14 mouse cellular contexts compared by ENCODE assay signal in the genomic region with DNA sequence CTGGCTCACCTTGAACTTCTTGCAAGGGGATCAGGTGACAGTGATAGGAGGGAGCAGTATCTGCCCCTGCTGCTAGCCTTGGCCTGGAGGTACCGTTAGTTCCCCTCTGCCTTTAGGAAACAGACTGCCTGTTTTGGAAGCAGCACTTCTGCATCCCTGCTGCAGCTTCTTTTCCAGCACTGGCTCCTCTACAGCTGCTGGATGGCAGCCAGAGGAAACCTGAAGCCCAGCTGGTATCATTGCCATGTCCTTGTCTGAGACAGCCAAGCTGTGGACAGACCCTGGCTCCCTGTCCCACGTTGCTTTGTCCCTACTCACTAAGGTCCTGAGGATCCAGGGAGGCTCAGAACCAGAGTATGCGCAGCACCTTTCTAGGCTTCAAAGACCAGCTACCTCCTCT. TPM values are rescaled to one million over a fixed set of nuclear protein-coding genes. Genes with fewer than 3 reads are reported as not detected.
DNase-seq lines count a peak whose midpoint lies in the region; ATAC-seq and TF ChIP-seq lines count a peak whose summit lies in the region.
"Had no signal": no experiment of that assay in that cellular context is flagged by ENCODE, and none has a peak within 500 bp of the region (broad histone marks: within the 10 kb centered on the region; RNA-seq: fewer than 3 reads in every experiment).

No protein-coding gene starts in this region.

- no peaks in the 10 kb centered on the region; the same call in 1 of the 2 replicates for H3K79me2 ChIP-seq in heart, adult 2 months (replicated peaks; ENCODE audit: control insufficient read depth, insufficient read depth, low read length)

- no peaks in the 10 kb centered on the region for H3K9me3 ChIP-seq in heart, embryonic 15.5 days (replicated peaks)
- H3K9me3 ChIP-seq in midbrain, embryonic 13.5 days, result no peaks in the 10 kb centered on the region
- H3K9me3 ChIP-seq: embryonic facial prominence, embryonic 15.5 days; liver, embryonic 13.5 days; midbrain, embryonic 12.5 days had no signal

- no peak for ATAC-seq in heart, embryonic 15.5 days (replicated peaks; ENCODE audit: insufficient number of reproducible peaks, insufficient read depth, low FRiP score, low read depth)
- no peak for ATAC-seq in midbrain, embryonic 13.5 days
- ATAC-seq: forebrain, postnatal 0 days had no signal

- 52% methylated on average over 3 of the region's 3 CpGs for WGBS in heart, adult 2 months
- 58% methylated on average over 3 of the region's 3 CpGs for WGBS in heart, embryonic 15.5 days
- 92% methylated on average over 3 of the region's 3 CpGs for WGBS in midbrain, embryonic 13.5 days

- H3K36me3 ChIP-seq in heart, adult 2 months (ENCODE audit: control insufficient read depth, insufficient read depth, low read length), result no peaks in the 10 kb centered on the region; the same call in 1 of the 2 replicates
- H3K36me3 ChIP-seq in heart, embryonic 15.5 days, result peaks cover 39% of the 10 kb centered on the region
- peaks cover 83% of the 10 kb centered on the region for H3K36me3 ChIP-seq in midbrain, embryonic 13.5 days

- peak; percentile 59 to 71 for DNase-seq in heart, adult 2 months
- DNase-seq in heart, postnatal 25 days (ENCODE audit: low spot score), result no peak
- peak; percentile 57 for DNase-seq in adrenal gland, adult 8-10 months
- peak; percentile 67 for DNase-seq in brain, adult 2 months (ENCODE audit: low read depth, low spot score)
- no peak for DNase-seq in spleen, postnatal 4 days (ENCODE audit: low spot score in 2 of 2)
- DNase-seq: forebrain, postnatal 0 days; kidney, postnatal 10 days; liver, embryonic 13.5 days; lung, postnatal 14 days; thymus, postnatal 4 days had no signal

- no peak for TF ChIP-seq POLR2A in heart, adult 2 months (IDR thresholded peaks at IDR 0.05; ENCODE audit: insufficient read depth, low read depth, low read length)

- H3K27me3 ChIP-seq in heart, adult 2 months (ENCODE audit: control insufficient read depth, insufficient read depth, low read length), result no peaks in the 10 kb centered on the region
- no peaks in the 10 kb centered on the region for H3K27me3 ChIP-seq in heart, embryonic 15.5 days
- H3K27me3 ChIP-seq in midbrain, embryonic 13.5 days, result no peaks in the 10 kb centered on the region
- H3K27me3 ChIP-seq: embryonic facial prominence, embryonic 15.5 days; liver, embryonic 13.5 days; midbrain, embryonic 12.5 days had no signal

- intact Hi-C loops in heart, adult 2 months (cut with DNase I), result no loop called here
- intact Hi-C loops in heart, postnatal 25 days (cut with DNase I), result no loop called here

- peak overlapping the region; percentile 54 for H3K27ac ChIP-seq in heart, adult 2 months
- H3K27ac ChIP-seq in heart, embryonic 15.5 days, result peak overlapping the region; percentile 59
- H3K27ac ChIP-seq in midbrain, embryonic 13.5 days, result no peak overlapping the region; the same call in 1 of the 2 replicates
- H3K27ac ChIP-seq: embryonic facial prominence, embryonic 15.5 days; liver, embryonic 13.5 days; midbrain, embryonic 12.5 days had no signal

- no peak for TF ChIP-seq CTCF in heart, adult 2 months (IDR thresholded peaks at IDR 0.05)

- H3K4me2 ChIP-seq in heart, embryonic 15.5 days, result no peak overlapping the region
- H3K4me2 ChIP-seq in midbrain, embryonic 13.5 days (replicated peaks), result no peak overlapping the region
- H3K4me2 ChIP-seq: embryonic facial prominence, embryonic 15.5 days; liver, embryonic 13.5 days; midbrain, embryonic 12.5 days had no signal

- TF ChIP-seq EP300 in heart, adult 2 months (IDR thresholded peaks at IDR 0.05; ENCODE audit: insufficient read depth, low read depth, low read length), result no peak

- no peak overlapping the region for H3K4me3 ChIP-seq in heart, adult 2 months
- H3K4me3 ChIP-seq in heart, embryonic 15.5 days, result no peak overlapping the region
- H3K4me3 ChIP-seq in midbrain, embryonic 13.5 days (replicated peaks), result no peak overlapping the region
- H3K4me3 ChIP-seq: embryonic facial prominence, embryonic 15.5 days; liver, embryonic 13.5 days; midbrain, embryonic 12.5 days had no signal

- H3K4me1 ChIP-seq in heart, adult 2 months (ENCODE audit: control insufficient read depth, insufficient read depth, low read length), result peaks cover 1% of the 10 kb centered on the region; the same call in 1 of the 2 replicates
- H3K4me1 ChIP-seq in heart, embryonic 15.5 days (replicated peaks), result peaks cover 31% of the 10 kb centered on the region
- H3K4me1 ChIP-seq in midbrain, embryonic 13.5 days (replicated peaks), result peaks cover 36% of the 10 kb centered on the region

- H3K9ac ChIP-seq in heart, adult 2 months (ENCODE audit: low read depth, low read length), result no peak overlapping the region
- no peak overlapping the region for H3K9ac ChIP-seq in heart, embryonic 15.5 days
- H3K9ac ChIP-seq in midbrain, embryonic 13.5 days (replicated peaks), result no peak overlapping the region
- H3K9ac ChIP-seq: embryonic facial prominence, embryonic 15.5 days; forebrain, postnatal 0 days; liver, embryonic 13.5 days; midbrain, embryonic 12.5 days had no signal

RNA-seq across cellular contexts. Expression of a gene that starts 5.7 kb away (rescaled TPM):
- total RNA-seq in heart, adult 2 months (2021), result 10 to 100 TPM; 17.8 to 18.6 TPM
- 18.8 and 20.8 TPM in 2 replicates for polyA plus RNA-seq in heart, adult 2 months (2012; rRNA removed)
- 10 to 100 TPM; 18.3 to 19.2 TPM for total RNA-seq in heart, postnatal 25 days (2021)
- 10 to 100 TPM; 29.0 to 30.9 (median 30.3) TPM for total RNA-seq in adrenal gland, adult 8-10 months (2022)
- 40.2 and 43.1 TPM in 2 replicates for polyA plus RNA-seq in heart, embryonic 15.5 days (2015; fragmentation: Nextera tagmentation; extraction: Ambion mirVana)
- polyA plus RNA-seq in midbrain, embryonic 13.5 days (2015; fragmentation: Nextera tagmentation; extraction: Ambion mirVana), result 62.0 and 63.2 TPM in 2 replicates

RNA-seq across cellular contexts. Expression of a gene that starts 13.0 kb away (rescaled TPM):
- total RNA-seq in heart, adult 2 months (2021), result 10 to 100 TPM in 1 of 2 experiments, 1 to 10 TPM in 1; 8.8 to 10.3 TPM
- polyA plus RNA-seq in heart, adult 2 months (2012; rRNA removed), result 16.6 and 17.9 TPM in 2 replicates
- total RNA-seq in heart, postnatal 25 days (2021), result 10 to 100 TPM; 10.5 to 11.5 TPM
- 10 to 100 TPM; 18.1 to 39.2 (median 25.6) TPM for total RNA-seq in adrenal gland, adult 8-10 months (2022)
- 13.4 and 17.8 TPM in 2 replicates for polyA plus RNA-seq in heart, embryonic 15.5 days (2015; fragmentation: Nextera tagmentation; extraction: Ambion mirVana)
- polyA plus RNA-seq in midbrain, embryonic 13.5 days (2015; fragmentation: Nextera tagmentation; extraction: Ambion mirVana), result 17.7 and 19.0 TPM in 2 replicates

RNA-seq across cellular contexts. Expression of a gene that starts 14.9 kb away (rescaled TPM):
- 100 to 1,000 TPM; 233 to 269 TPM for total RNA-seq in heart, adult 2 months (2021)
- polyA plus RNA-seq in heart, adult 2 months (2012; rRNA removed), result 275 and 362 TPM in 2 replicates
- 100 to 1,000 TPM; 218 to 220 TPM for total RNA-seq in heart, postnatal 25 days (2021)
- 100 to 1,000 TPM; 273 to 388 (median 339) TPM for total RNA-seq in adrenal gland, adult 8-10 months (2022)
- 295 and 378 TPM in 2 replicates for polyA plus RNA-seq in heart, embryonic 15.5 days (2015; fragmentation: Nextera tagmentation; extraction: Ambion mirVana)
- polyA plus RNA-seq in midbrain, embryonic 13.5 days (2015; fragmentation: Nextera tagmentation; extraction: Ambion mirVana), result 541 and 558 TPM in 2 replicates

Comparison
In these comparisons a context has a peak if more than half of its experiments do, and no peak if none do; other contexts are left out.
1. DNase-seq: peak in heart, adult 2 months (2 of 2), adrenal gland, adult 8-10 months (single experiment) and brain, adult 2 months (single experiment); none in heart, postnatal 25 days (single experiment) and spleen, postnatal 4 days (0 of 2).